Mouse (Mus musculus) heart, embryonic 10.5 days (tissue): ENCODE results near the gene Flywch2. TPM values are rescaled to one million over a fixed set of nuclear protein-coding genes. Genes with fewer than 3 reads are reported as not detected.

Experiments
- microRNA-seq: library from miRNA; unstranded; fragments of <30 nt; microRNA quantifications from one replicate; pipeline ENCODE4, GENCODE M21; 2017
- polyA plus RNA-seq: library from polyadenylated mRNA; unstranded; fragments of >200 nt; fragmentation: Nextera tagmentation; extraction: Ambion mirVana; gene quantifications from 2 replicates; pipeline ENCODE4 v1.2.1, GENCODE M21; 2016

Flywch2 gene
- polyA plus RNA-seq, 1 experiment from 2014 or later: 20.3 TPM

Small RNA genes within 50 kb of the gene (microRNA-seq; reads per million reads assigned to microRNA genes)
- 2.0 reads per million for gene Mir5125

Other genes starting within 250 kb of the Flywch2 start
- 19.5 and 23.0 TPM in 2 replicates for gene Zfp213, start 221.8 kb downstream of the Flywch2 start, polyA plus RNA-seq
- gene Zfp13, start 186.6 kb downstream of the Flywch2 start, polyA plus RNA-seq: 12.0 and 15.4 TPM in 2 replicates
- 0.10 and 0.21 TPM in 2 replicates for gene Zscan10, start 185.2 kb downstream of the Flywch2 start, polyA plus RNA-seq
- 0.39 and 0.43 TPM in 2 replicates for gene Mmp25, start 140.8 kb downstream of the Flywch2 start, polyA plus RNA-seq
- 0.28 and 0.40 TPM in 2 replicates for gene Bicdl2, start 125.6 kb downstream of the Flywch2 start, polyA plus RNA-seq
- 152 and 305 TPM in 2 replicates for gene Hcfc1r1, start 112.5 kb downstream of the Flywch2 start, polyA plus RNA-seq
- gene Thoc6, start 112.2 kb downstream of the Flywch2 start, polyA plus RNA-seq: 60.1 and 63.7 TPM in 2 replicates
- 35.4 and 72.4 TPM in 2 replicates for gene Tnfrsf12a, start 108.6 kb downstream of the Flywch2 start, polyA plus RNA-seq
- gene Cldn6, start 106.8 kb downstream of the Flywch2 start, polyA plus RNA-seq: 7.0 and 33.4 TPM in 2 replicates
- gene Cldn9, start 102.1 kb downstream of the Flywch2 start, polyA plus RNA-seq: 0.76 and 2.4 TPM in 2 replicates
- not detected in 2 replicates for gene 1520401A03Rik, start 63.3 kb downstream of the Flywch2 start, polyA plus RNA-seq
- gene Pkmyt1, start 59.7 kb downstream of the Flywch2 start, polyA plus RNA-seq: 46.5 and 53.2 TPM in 2 replicates
- gene Paqr4, start 45.2 kb downstream of the Flywch2 start, polyA plus RNA-seq: 8.7 and 9.3 TPM in 2 replicates
- gene Kremen2, start 40.2 kb downstream of the Flywch2 start, polyA plus RNA-seq: 0.43 and 1.9 TPM in 2 replicates
- gene Flywch1, start 14.5 kb downstream of the Flywch2 start, polyA plus RNA-seq: 97.9 and 117 TPM in 2 replicates
- gene Srrm2, start 4.5 kb upstream of the Flywch2 start, polyA plus RNA-seq: 342 and 505 TPM in 2 replicates
- gene Elob, start 43.1 kb upstream of the Flywch2 start, polyA plus RNA-seq: 907 and 984 TPM in 2 replicates
- gene Prss33, start 50.0 kb upstream of the Flywch2 start, polyA plus RNA-seq: not detected in 2 replicates
- gene Prss32, start 57.8 kb upstream of the Flywch2 start, polyA plus RNA-seq: not detected in 2 replicates
- gene Prss41, start 58.1 kb upstream of the Flywch2 start, polyA plus RNA-seq: 0.41 and 1.5 TPM in 2 replicates
- gene Prss21, start 82.0 kb upstream of the Flywch2 start, polyA plus RNA-seq: not detected in 2 replicates
- not detected in 2 replicates for gene Dcpp1, start 94.8 kb upstream of the Flywch2 start, polyA plus RNA-seq
- gene Dcpp2, start 94.8 kb upstream of the Flywch2 start, polyA plus RNA-seq: not detected in 2 replicates
- not detected in 2 replicates for gene Dcpp3, start 131.4 kb upstream of the Flywch2 start, polyA plus RNA-seq
- 0.21 TPM in 1 of 2 replicates, not detected in the other for gene Sbp, start 155.6 kb upstream of the Flywch2 start, polyA plus RNA-seq
- not detected in 2 replicates for gene Sbpl, start 169.2 kb upstream of the Flywch2 start, polyA plus RNA-seq
- 0.18 TPM in 1 of 2 replicates, not detected in the other for gene Prss30, start 194.5 kb upstream of the Flywch2 start, polyA plus RNA-seq
- 0.25 and 1.2 TPM in 2 replicates for gene Prss22, start 212.0 kb upstream of the Flywch2 start, polyA plus RNA-seq